Mouse (Mus musculus): ENCODE data around the gene Man2a1. TPM values are rescaled to one million over a fixed set of nuclear protein-coding genes. Genes with fewer than 3 reads are reported as not detected.
A peak's percentile ranks its signal among the peaks of the same experiment; 100 is the strongest.

Man2a1 gene
- polyA plus RNA-seq, 1 experiment from 2014 or later = 9.1 TPM

- Histone ChIP-seq H3K4me1 (no peaks in the 10 kb centered on the region), H3K36me3 (peaks cover 31% of the 10 kb centered on the region), H3K27me3 (ENCODE audit: insufficient read depth, poor library complexity, severe bottlenecking) (no peaks in the 10 kb centered on the region), H3K9me3 (no peaks in the 10 kb centered on the region), H3K27ac (no peak overlapping the region), H3K4me3 (no peak overlapping the region)
- no peak for DNase-seq (ENCODE audit: low spot score)
- 86% methylated on average over 3 of the region's 3 CpGs for WGBS
Measured at GRCm38 (mm10) chr17:64689614-64690013, 89.1 kb downstream of the Man2a1 start.

DNA sequence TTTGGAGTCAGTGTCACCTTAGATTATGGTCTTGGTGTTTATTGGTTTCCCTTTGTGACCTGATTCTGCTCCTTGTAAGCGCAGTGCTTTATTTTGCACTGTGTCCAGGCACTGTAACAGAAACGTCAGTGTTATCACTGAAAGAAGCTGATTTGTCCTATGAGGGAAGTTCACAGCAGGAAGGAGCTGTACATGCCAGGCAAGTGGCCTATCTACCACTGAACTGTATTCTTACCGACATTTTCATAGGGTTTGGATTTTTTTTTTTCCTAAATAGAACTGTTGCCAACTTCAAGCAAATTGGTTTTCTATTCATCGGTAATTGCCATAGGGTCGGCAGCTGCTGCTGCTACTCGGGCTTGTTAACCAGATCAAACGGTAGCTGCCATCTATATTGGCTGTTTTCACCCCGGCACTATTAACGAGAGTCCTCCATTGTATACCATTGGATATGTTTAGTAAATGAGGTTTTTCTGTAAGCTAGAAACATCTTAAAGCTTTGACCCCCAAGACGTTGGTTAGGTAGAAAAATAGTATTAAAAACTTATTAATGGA is 96.8 kb downstream of the Man2a1 start:
- H3K27ac ChIP-seq = no peak overlapping the region

DNA sequence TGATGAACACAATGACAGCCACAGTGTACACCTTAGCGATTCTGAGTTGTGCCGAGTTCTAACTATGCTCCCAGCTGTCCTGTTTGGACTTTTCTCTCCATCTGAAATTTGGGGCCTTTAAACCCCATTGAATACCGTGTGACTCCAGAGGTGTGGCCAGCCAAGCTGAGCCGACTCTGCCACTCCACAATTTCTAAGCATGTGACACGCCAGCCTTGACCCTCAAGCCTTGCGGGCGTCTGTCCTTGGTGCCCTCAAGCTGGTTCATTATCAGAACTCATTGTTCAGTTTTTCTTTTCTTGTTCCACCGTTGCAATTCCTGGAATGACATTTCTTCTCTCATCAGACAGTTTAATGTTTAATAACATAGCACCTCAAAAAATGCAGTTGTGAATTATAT is 98.0 kb downstream of the Man2a1 start:
- no peak for DNase-seq (ENCODE audit: low spot score)
- H3K4me1 ChIP-seq = no peaks in the 10 kb centered on the region
- H3K27ac ChIP-seq = no peak overlapping the region
- peaks cover 3% of the 10 kb centered on the region; the same call in 1 of the 2 replicates for H3K36me3 ChIP-seq
- H3K9me3 ChIP-seq = no peaks in the 10 kb centered on the region
- 86% methylated on average over 8 of the region's 8 CpGs for WGBS
- no peak overlapping the region for H3K4me3 ChIP-seq
- no peaks in the 10 kb centered on the region for H3K27me3 ChIP-seq (ENCODE audit: insufficient read depth, poor library complexity, severe bottlenecking)

More for the DNA sequence above, 96.8 kb downstream of the Man2a1 start:
- Histone ChIP-seq H3K4me3 (no peak overlapping the region), H3K36me3 (peaks cover 3% of the 10 kb centered on the region; the same call in 1 of the 2 replicates), H3K4me1 (no peaks in the 10 kb centered on the region), H3K9me3 (no peaks in the 10 kb centered on the region), H3K27me3 (ENCODE audit: insufficient read depth, poor library complexity, severe bottlenecking) (no peaks in the 10 kb centered on the region)
- no peak for DNase-seq (ENCODE audit: low spot score)
- 85% methylated on average over 10 of the region's 10 CpGs for WGBS

DNA sequence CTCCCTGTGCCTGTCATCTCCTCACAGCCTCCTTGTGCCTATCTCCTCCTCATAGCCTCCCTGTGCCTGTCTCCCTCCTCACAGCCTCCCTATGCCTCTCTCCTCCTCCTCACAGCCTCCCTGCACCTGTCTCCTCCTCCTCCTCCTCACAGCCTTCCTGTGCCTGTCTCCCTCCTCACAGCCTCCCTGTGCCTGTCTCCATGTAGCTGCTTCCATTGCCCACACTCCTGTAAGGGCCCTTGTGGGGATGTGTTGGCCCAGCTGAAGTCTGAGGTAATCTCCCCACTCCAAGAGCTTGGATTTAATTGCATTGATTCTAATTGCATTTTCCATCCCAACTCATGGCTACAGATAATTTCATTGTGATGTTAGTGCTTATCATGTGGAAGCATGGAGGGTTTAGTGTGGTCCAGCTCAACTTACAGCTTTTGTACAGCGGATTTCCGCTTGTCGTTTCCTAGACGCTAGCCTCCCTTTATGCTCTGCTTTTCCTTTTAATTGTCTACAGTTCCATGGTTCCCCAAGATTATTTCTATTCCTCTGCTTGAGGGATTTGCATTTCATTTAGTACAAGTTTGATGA is 103.2 kb downstream of the Man2a1 start:
- no peaks in the 10 kb centered on the region for H3K4me1 ChIP-seq
- 86% methylated on average over 4 of the region's 4 CpGs for WGBS
- no peaks in the 10 kb centered on the region for H3K36me3 ChIP-seq
- H3K9me3 ChIP-seq = no peaks in the 10 kb centered on the region
- peak; percentile 69 for DNase-seq (ENCODE audit: low spot score)
- H3K4me3 ChIP-seq = no peak overlapping the region
- H3K27ac ChIP-seq = no peak overlapping the region
- no peaks in the 10 kb centered on the region for H3K27me3 ChIP-seq (ENCODE audit: insufficient read depth, poor library complexity, severe bottlenecking)

- no peak overlapping the region for H3K4me3 ChIP-seq
- DNase-seq (ENCODE audit: low spot score) = no peak
- H3K36me3 ChIP-seq = peaks cover 2% of the 10 kb centered on the region; the same call in 1 of the 2 replicates
- H3K4me1 ChIP-seq = no peaks in the 10 kb centered on the region
- H3K27me3 ChIP-seq (ENCODE audit: insufficient read depth, poor library complexity, severe bottlenecking) = no peaks in the 10 kb centered on the region
- H3K9me3 ChIP-seq = no peaks in the 10 kb centered on the region
- 74% methylated on average over 6 of the region's 6 CpGs for WGBS
- no peak overlapping the region for H3K27ac ChIP-seq
Measured at GRCm38 (mm10) chr17:64707529-64707928, 107.0 kb downstream of the Man2a1 start.

DNA sequence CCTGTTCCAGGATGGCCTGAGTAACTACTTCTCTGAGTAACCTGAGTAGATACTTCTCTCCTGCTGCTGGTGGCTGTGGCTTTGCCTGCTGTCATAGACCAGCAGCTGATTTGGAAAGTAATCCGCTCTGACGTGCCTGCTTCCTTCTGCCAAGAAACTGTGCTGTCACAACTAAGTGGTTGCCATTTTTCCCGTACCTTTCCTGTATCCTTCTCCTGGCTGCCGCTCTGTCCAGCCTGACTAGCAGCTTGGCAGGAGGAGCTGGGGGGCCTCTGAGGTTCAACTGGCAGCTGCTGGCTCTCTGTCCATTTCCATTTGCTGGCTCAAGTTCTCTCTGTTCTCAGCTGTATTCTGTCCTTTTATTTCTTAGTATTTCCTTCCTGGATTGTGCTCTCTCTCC is 115.8 kb downstream of the Man2a1 start:
- DNase-seq (ENCODE audit: low spot score) = no peak
- Histone ChIP-seq H3K27ac (no peak overlapping the region), H3K4me1 (0 out of 2 replicates have a peak, but pooled peaks cover 4% of the 10 kb centered on the region), H3K4me3 (no peak overlapping the region), H3K9me3 (no peaks in the 10 kb centered on the region), H3K36me3 (peaks cover 10% of the 10 kb centered on the region), H3K27me3 (ENCODE audit: insufficient read depth, poor library complexity, severe bottlenecking) (no peaks in the 10 kb centered on the region)
- WGBS = 77% methylated on average over 4 of the region's 4 CpGs

DNA sequence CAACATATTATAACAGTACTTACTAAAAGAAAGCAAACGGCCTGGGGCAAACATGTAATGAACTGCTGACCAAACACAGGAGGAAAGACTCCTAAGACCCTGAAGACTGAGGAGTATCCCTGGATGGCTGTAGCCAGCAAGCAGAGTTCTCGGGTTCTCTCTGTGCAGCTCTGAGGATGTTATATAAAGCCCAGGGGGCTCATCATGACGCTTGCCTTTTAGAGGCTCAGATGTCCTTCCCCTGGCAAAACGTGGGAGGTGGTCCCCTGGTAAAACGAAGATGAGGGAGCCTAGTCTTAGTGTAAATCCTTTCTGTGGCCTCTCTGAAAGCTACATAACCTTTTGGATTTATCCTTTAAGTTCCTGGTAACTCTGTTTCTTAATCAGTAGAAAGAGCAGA is 119.2 kb downstream of the Man2a1 start:
- Histone ChIP-seq H3K4me3 (no peak overlapping the region), H3K9me3 (no peaks in the 10 kb centered on the region), H3K27me3 (ENCODE audit: insufficient read depth, poor library complexity, severe bottlenecking) (no peaks in the 10 kb centered on the region), H3K4me1 (0 out of 2 replicates have a peak, but pooled peaks cover 4% of the 10 kb centered on the region), H3K27ac (no peak overlapping the region), H3K36me3 (peaks cover 3% of the 10 kb centered on the region; the same call in 1 of the 2 replicates)
- no peak for DNase-seq (ENCODE audit: low spot score)
- WGBS = 78% methylated on average over 5 of the region's 5 CpGs

- Histone ChIP-seq H3K4me3 (no peak overlapping the region), H3K27me3 (ENCODE audit: insufficient read depth, poor library complexity, severe bottlenecking) (no peaks in the 10 kb centered on the region), H3K27ac (no peak overlapping the region), H3K9me3 (no peaks in the 10 kb centered on the region), H3K36me3 (0 out of 2 replicates have a peak, but pooled peaks cover 1% of the 10 kb centered on the region), H3K4me1 (0 out of 2 replicates have a peak, but pooled peaks cover 3% of the 10 kb centered on the region)
- 74% methylated on average over 5 of the region's 5 CpGs for WGBS
- no peak for DNase-seq (ENCODE audit: low spot score)
Measured at GRCm38 (mm10) chr17:64721112-64721511, 120.6 kb downstream of the Man2a1 start.

GRCm38 (mm10) chr17:64723162-64723561 is 122.6 kb downstream of the Man2a1 start:
- H3K27me3 ChIP-seq (ENCODE audit: insufficient read depth, poor library complexity, severe bottlenecking) = no peaks in the 10 kb centered on the region
- H3K4me3 ChIP-seq = no peak overlapping the region
- no peaks in the 10 kb centered on the region for H3K9me3 ChIP-seq
- DNase-seq (ENCODE audit: low spot score) = no peak
- H3K27ac ChIP-seq = no peak overlapping the region
- 97% methylated on average over 1 of the region's 1 CpGs for WGBS
- 0 out of 2 replicates have a peak, but pooled peaks cover 3% of the 10 kb centered on the region for H3K4me1 ChIP-seq
- H3K36me3 ChIP-seq = 0 out of 2 replicates have a peak, but pooled peaks cover 4% of the 10 kb centered on the region

DNA sequence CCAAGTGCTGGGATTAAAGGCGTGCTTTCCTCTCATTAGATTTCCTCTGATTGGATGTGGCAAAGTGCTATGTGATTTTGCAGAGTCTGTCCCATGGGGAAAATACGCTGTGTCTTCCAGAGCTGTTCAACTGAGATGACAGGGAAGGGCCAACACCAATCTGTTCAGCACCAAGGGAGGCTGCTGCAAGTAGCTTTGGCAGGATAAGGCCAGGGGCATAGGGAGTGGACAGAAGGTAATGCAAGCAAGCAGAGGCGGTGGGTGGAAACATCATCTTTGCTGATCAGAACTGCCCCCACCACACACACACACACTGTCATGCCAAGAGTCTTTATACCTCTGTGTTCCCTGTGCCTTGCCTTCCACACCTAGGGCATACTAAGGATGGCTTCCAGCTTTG is 124.7 kb downstream of the Man2a1 start:
- 88% methylated on average over 3 of the region's 3 CpGs for WGBS
- H3K27ac ChIP-seq = no peak overlapping the region

DNA sequence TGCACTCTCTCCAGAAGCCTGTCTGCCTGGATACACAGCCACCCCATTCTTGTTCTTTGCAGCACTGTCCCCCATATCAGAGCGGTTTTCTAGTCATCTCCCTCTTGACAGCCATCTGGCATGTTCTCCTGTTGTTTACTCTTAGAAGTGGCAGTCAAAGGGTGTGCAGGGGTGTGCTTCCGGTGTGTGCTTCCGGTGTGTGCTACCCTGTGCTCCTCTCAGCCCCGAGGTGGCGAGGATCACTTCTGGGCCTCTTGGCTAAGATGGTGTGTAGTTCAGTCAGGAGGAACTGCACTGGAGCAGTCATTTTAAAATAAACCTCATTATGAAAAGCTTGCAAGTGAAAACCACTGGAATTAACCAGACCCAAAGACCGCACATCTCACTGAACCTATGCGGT is 125.5 kb downstream of the Man2a1 start:
- WGBS = 83% methylated on average over 7 of the region's 7 CpGs
- Histone ChIP-seq H3K9me3 (no peaks in the 10 kb centered on the region), H3K4me1 (0 out of 2 replicates have a peak, but pooled peaks cover 3% of the 10 kb centered on the region), H3K27ac (no peak overlapping the region), H3K4me3 (no peak overlapping the region), H3K27me3 (ENCODE audit: insufficient read depth, poor library complexity, severe bottlenecking) (no peaks in the 10 kb centered on the region), H3K36me3 (0 out of 2 replicates have a peak, but pooled peaks cover 7% of the 10 kb centered on the region)
- no peak for DNase-seq (ENCODE audit: low spot score)

More for the DNA sequence above, 124.7 kb downstream of the Man2a1 start:
- Histone ChIP-seq H3K4me3 (no peak overlapping the region), H3K36me3 (0 out of 2 replicates have a peak, but pooled peaks cover 7% of the 10 kb centered on the region), H3K27me3 (ENCODE audit: insufficient read depth, poor library complexity, severe bottlenecking) (no peaks in the 10 kb centered on the region), H3K4me1 (0 out of 2 replicates have a peak, but pooled peaks cover 3% of the 10 kb centered on the region), H3K9me3 (no peaks in the 10 kb centered on the region)
- no peak for DNase-seq (ENCODE audit: low spot score)

- H3K27me3 ChIP-seq (ENCODE audit: insufficient read depth, poor library complexity, severe bottlenecking) = no peaks in the 10 kb centered on the region
- DNase-seq (ENCODE audit: low spot score) = no peak
- 87% methylated on average over 4 of the region's 4 CpGs for WGBS
Measured at GRCm38 (mm10) chr17:64735492-64735891, 135.0 kb downstream of the Man2a1 start.

DNA sequence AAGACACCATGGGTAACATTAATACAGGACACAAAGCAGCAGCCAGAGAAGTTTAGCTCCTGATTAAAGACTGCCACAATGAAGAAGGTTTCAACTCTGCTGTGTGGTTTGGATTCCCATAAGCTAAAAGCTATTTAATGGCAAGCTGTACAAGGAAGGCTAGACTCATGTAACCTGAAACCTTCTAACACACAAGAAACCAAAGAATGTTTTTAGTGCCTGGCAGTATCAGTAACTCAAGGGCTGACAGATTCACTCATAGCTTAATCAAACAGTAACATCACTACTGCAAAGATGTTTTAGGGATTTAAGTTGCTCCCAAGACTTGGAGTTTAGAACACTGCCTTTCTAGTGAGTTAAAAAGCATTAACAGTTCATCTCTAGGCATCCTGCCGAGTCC is 137.4 kb downstream of the Man2a1 start:
- DNase-seq (ENCODE audit: low spot score) = no peak

More at GRCm38 (mm10) chr17:64735492-64735891, 135.0 kb downstream of the Man2a1 start:
- no peak overlapping the region for H3K27ac ChIP-seq
- H3K9me3 ChIP-seq = no peaks in the 10 kb centered on the region
- H3K4me3 ChIP-seq = no peak overlapping the region
- H3K4me1 ChIP-seq = 0 out of 2 replicates have a peak, but pooled peaks cover 7% of the 10 kb centered on the region
- peaks cover 27% of the 10 kb centered on the region; the same call in 1 of the 2 replicates for H3K36me3 ChIP-seq

More for the DNA sequence above, 137.4 kb downstream of the Man2a1 start:
- H3K4me3 ChIP-seq = no peak overlapping the region
- whole genome bisulfite sequencing = 65% methylated on average over 1 of the region's 1 CpGs
- no peaks in the 10 kb centered on the region for H3K27me3 ChIP-seq (ENCODE audit: insufficient read depth, poor library complexity, severe bottlenecking)
- 0 out of 2 replicates have a peak, but pooled peaks cover 7% of the 10 kb centered on the region for H3K4me1 ChIP-seq
- no peak overlapping the region for H3K27ac ChIP-seq
- H3K9me3 ChIP-seq = no peaks in the 10 kb centered on the region
- peaks cover 41% of the 10 kb centered on the region for H3K36me3 ChIP-seq
